In the genomic region with DNA sequence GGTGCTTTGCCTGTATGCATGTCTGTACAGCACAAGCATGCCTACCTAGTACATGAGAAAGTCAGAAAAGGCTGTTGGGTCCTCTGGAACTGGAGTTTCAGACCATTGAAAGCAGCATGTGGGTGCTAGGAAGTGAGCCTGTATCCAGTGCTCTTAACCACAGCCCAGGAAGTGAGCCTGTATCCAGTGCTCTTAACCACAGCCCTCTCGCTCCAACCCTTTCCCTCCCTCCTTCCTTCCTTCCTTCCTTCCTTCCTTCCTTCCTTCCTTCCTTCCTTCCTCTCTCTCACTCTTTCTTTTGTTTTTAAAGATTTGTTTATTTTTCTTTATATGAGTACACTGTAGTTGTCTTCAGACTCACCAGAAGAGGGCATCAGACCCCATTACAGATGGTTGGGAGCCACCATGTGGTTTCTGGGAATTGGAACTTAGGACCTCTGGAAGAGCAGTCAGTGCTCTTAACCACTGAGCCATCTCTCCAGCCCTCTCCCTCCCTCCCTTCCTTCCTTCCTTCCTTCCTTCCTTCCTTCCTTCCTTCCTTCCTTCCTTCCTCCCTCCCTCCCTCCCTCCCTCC, we compare ENCODE assay signal across 22 mouse cellular contexts. TPM values are rescaled to one million over a fixed set of nuclear protein-coding genes. Genes with fewer than 3 reads are reported as not detected.
DNase-seq lines count a peak whose midpoint lies in the region; ATAC-seq and TF ChIP-seq lines count a peak whose summit lies in the region.
"Not testable (repeated sequence)": the region's sequence is repeated elsewhere in the genome, so short reads cannot be mapped to it uniquely, and the experiment has no call there.
"Had no signal": no experiment of that assay in that cellular context is flagged by ENCODE, and none has a peak within 500 bp of the region (broad histone marks: within the 10 kb centered on the region; RNA-seq: fewer than 3 reads in every experiment).

No protein-coding gene starts in this region.

- TF ChIP-seq CTCF in forebrain, postnatal 0 days (IDR thresholded peaks at IDR 0.05; ENCODE audit: low read depth), result peak; percentile 7; the same call in 1 of the 2 replicates
- TF ChIP-seq CTCF in heart, postnatal 0 days (IDR thresholded peaks at IDR 0.05; ENCODE audit: low read depth), result peak; percentile 30
- peak; percentile 67 for TF ChIP-seq CTCF in kidney, postnatal 0 days (IDR thresholded peaks at IDR 0.05; ENCODE audit: low read depth)
- peak; percentile 44 for TF ChIP-seq CTCF in liver, postnatal 0 days (IDR thresholded peaks at IDR 0.05; ENCODE audit: low read depth)

- ATAC-seq in forebrain, postnatal 0 days; heart, postnatal 0 days (ENCODE audit: insufficient read depth, low read depth); kidney, postnatal 0 days (replicated peaks; ENCODE audit: low FRiP score, low read depth); liver, postnatal 0 days: not testable (repeated sequence)
- ATAC-seq in megakaryocyte progenitor cell, adult 5-6 weeks (replicated peaks; ENCODE audit: poor library complexity), result 0 out of 2 replicates have a peak, but pooled peaks have one; percentile 18

- not testable (repeated sequence) for H3K4me1 ChIP-seq in forebrain, postnatal 0 days (ENCODE audit: insufficient read depth); heart, postnatal 0 days (ENCODE audit: control insufficient read depth, insufficient read depth); kidney, postnatal 0 days (replicated peaks; ENCODE audit: insufficient read depth, low read length); liver, postnatal 0 days (ENCODE audit: insufficient read depth)

- not testable (repeated sequence) for H3K9ac ChIP-seq in forebrain, postnatal 0 days; heart, postnatal 0 days (replicated peaks; ENCODE audit: low read depth, low read length); kidney, postnatal 0 days (ENCODE audit: low read depth, low read length); liver, postnatal 0 days (replicated peaks)

- DNase-seq in A20 (ENCODE audit: low read depth, low spot score), result peak; percentile 34
- DNase-seq in forebrain, postnatal 0 days; heart, postnatal 0 days (ENCODE audit: low spot score); kidney, postnatal 0 days (ENCODE audit: low spot score); liver, postnatal 0 days: not testable (repeated sequence)

- TF ChIP-seq EP300 in heart, postnatal 0 days (IDR thresholded peaks at IDR 0.05; ENCODE audit: low read depth); liver, postnatal 0 days (IDR thresholded peaks at IDR 0.05; ENCODE audit: low read depth): not testable (repeated sequence)

- WGBS in forebrain, postnatal 0 days, result 100% methylated on average over 1 of the region's 1 CpGs
- WGBS in heart, postnatal 0 days, result 71% methylated on average over 1 of the region's 1 CpGs
- 65% methylated on average over 1 of the region's 1 CpGs for WGBS in kidney, postnatal 0 days
- WGBS in liver, postnatal 0 days (ENCODE audit: insufficient replicate concordance), result 22% methylated on average over 1 of the region's 1 CpGs

- not testable (repeated sequence) for H3K4me3 ChIP-seq in forebrain, postnatal 0 days (ENCODE audit: low read depth, low read length); heart, postnatal 0 days (ENCODE audit: low read depth, low read length); kidney, postnatal 0 days (replicated peaks; ENCODE audit: low read depth, low read length); liver, postnatal 0 days (ENCODE audit: low read depth, low read length)

- H3K27me3 ChIP-seq in forebrain, postnatal 0 days (ENCODE audit: insufficient read depth, low read length); heart, postnatal 0 days (ENCODE audit: control insufficient read depth, insufficient read depth, low read length); kidney, postnatal 0 days (ENCODE audit: insufficient read depth, low read length); liver, postnatal 0 days (ENCODE audit: insufficient read depth, low read length): not testable (repeated sequence)

- not testable (repeated sequence) for H3K36me3 ChIP-seq in forebrain, postnatal 0 days (ENCODE audit: insufficient read depth); heart, postnatal 0 days (replicated peaks; ENCODE audit: control insufficient read depth, insufficient read depth, low read length); kidney, postnatal 0 days (ENCODE audit: insufficient read depth, low read length); liver, postnatal 0 days (replicated peaks; ENCODE audit: insufficient read depth, low read length)

- H3K4me2 ChIP-seq in forebrain, postnatal 0 days (ENCODE audit: low read depth); heart, postnatal 0 days (ENCODE audit: low read depth, low read length); kidney, postnatal 0 days (ENCODE audit: low read length); liver, postnatal 0 days (ENCODE audit: low read depth, low read length): not testable (repeated sequence)

- not testable (repeated sequence) for H3K27ac ChIP-seq in forebrain, postnatal 0 days (ENCODE audit: low read depth, low read length); heart, postnatal 0 days (ENCODE audit: low read depth); kidney, postnatal 0 days; liver, postnatal 0 days (ENCODE audit: low read depth)

- not testable (repeated sequence) for H3K9me3 ChIP-seq in forebrain, postnatal 0 days (ENCODE audit: low read length); heart, postnatal 0 days (replicated peaks; ENCODE audit: control insufficient read depth, low read length); kidney, postnatal 0 days (replicated peaks; ENCODE audit: low read length); liver, postnatal 0 days (ENCODE audit: low read length)

RNA-seq across cellular contexts. Expression of a gene that starts 5.4 kb away (rescaled TPM):
- total RNA-seq in forebrain, postnatal 0 days (2014; rRNA removed), result not detected in 2 replicates
- polyA plus RNA-seq in forebrain, postnatal 0 days (2015; fragmentation: Nextera tagmentation; extraction: Ambion mirVana), result not detected in 2 replicates
- not detected in 2 replicates for total RNA-seq in heart, postnatal 0 days (2014; rRNA removed; ENCODE audit: low replicate concordance)
- not detected in 2 replicates for polyA plus RNA-seq in heart, postnatal 0 days (2015; fragmentation: Nextera tagmentation; extraction: Ambion mirVana)
- not detected in 2 replicates for polyA plus RNA-seq in kidney, postnatal 0 days (2015; fragmentation: Nextera tagmentation; extraction: Ambion mirVana)
- not detected in 2 replicates for polyA plus RNA-seq in liver, postnatal 0 days (2015; fragmentation: Nextera tagmentation; extraction: Ambion mirVana)
- not detected in 2 replicates for total RNA-seq in megakaryocyte progenitor cell, adult 5-6 weeks (2015)
- not detected in 2 replicates for total RNA-seq in megakaryocyte progenitor cell, adult 5-6 weeks (2017)
- total RNA-seq: adrenal gland, adult 18-20 months; adrenal gland, postnatal 14 days; gastrocnemius, adult 8-10 months; gastrocnemius, postnatal 36 days; heart, adult 18-20 months; heart, postnatal 25 days had no signal
- polyA plus RNA-seq: activated CD4-positive, CD25-positive, alpha-beta regulatory T cell, adult 4 months; C2C12; embryonic facial prominence, embryonic 10.5 days; embryonic facial prominence, embryonic 14.5 days; forebrain, embryonic 13.5 days; heart, embryonic 11.5 days; heart, embryonic 15.5 days; hindbrain, embryonic 10.5 days; hindbrain, embryonic 14.5 days; Patski had no signal

RNA-seq across cellular contexts. Expression of a gene that starts 5.4 kb away (rescaled TPM):
- total RNA-seq in forebrain, postnatal 0 days (2014; rRNA removed), result 0.15 TPM in 1 of 2 replicates, not detected in the other
- 0.30 and 0.58 TPM in 2 replicates for polyA plus RNA-seq in forebrain, postnatal 0 days (2015; fragmentation: Nextera tagmentation; extraction: Ambion mirVana)
- total RNA-seq in heart, postnatal 0 days (2014; rRNA removed; ENCODE audit: low replicate concordance), result not detected in 2 replicates
- polyA plus RNA-seq in heart, postnatal 0 days (2015; fragmentation: Nextera tagmentation; extraction: Ambion mirVana), result not detected in 2 replicates
- not detected in 2 replicates for polyA plus RNA-seq in kidney, postnatal 0 days (2015; fragmentation: Nextera tagmentation; extraction: Ambion mirVana)
- polyA plus RNA-seq in liver, postnatal 0 days (2015; fragmentation: Nextera tagmentation; extraction: Ambion mirVana), result not detected in 2 replicates
- not detected in 2 replicates for total RNA-seq in megakaryocyte progenitor cell, adult 5-6 weeks (2015)
- total RNA-seq in megakaryocyte progenitor cell, adult 5-6 weeks (2017), result 0.30 TPM in 1 of 2 replicates, not detected in the other
- total RNA-seq: adrenal gland, adult 18-20 months; adrenal gland, postnatal 14 days; gastrocnemius, adult 8-10 months; gastrocnemius, postnatal 36 days; heart, adult 18-20 months; heart, postnatal 25 days had no signal
- polyA plus RNA-seq: activated CD4-positive, CD25-positive, alpha-beta regulatory T cell, adult 4 months had no signal

RNA-seq across cellular contexts. Expression of a gene that starts 17.9 kb away (rescaled TPM):
- 3.5 and 7.3 TPM in 2 replicates for total RNA-seq in forebrain, postnatal 0 days (2014; rRNA removed)
- 3.9 and 4.0 TPM in 2 replicates for polyA plus RNA-seq in forebrain, postnatal 0 days (2015; fragmentation: Nextera tagmentation; extraction: Ambion mirVana)
- total RNA-seq in heart, postnatal 0 days (2014; rRNA removed; ENCODE audit: low replicate concordance), result 19.0 and 23.8 TPM in 2 replicates
- polyA plus RNA-seq in heart, postnatal 0 days (2015; fragmentation: Nextera tagmentation; extraction: Ambion mirVana), result 4.8 and 5.4 TPM in 2 replicates
- 11.8 TPM in 2 replicates for polyA plus RNA-seq in kidney, postnatal 0 days (2015; fragmentation: Nextera tagmentation; extraction: Ambion mirVana)
- 5.5 and 5.7 TPM in 2 replicates for polyA plus RNA-seq in liver, postnatal 0 days (2015; fragmentation: Nextera tagmentation; extraction: Ambion mirVana)
- 40.3 and 41.8 TPM in 2 replicates for total RNA-seq in megakaryocyte progenitor cell, adult 5-6 weeks (2015)
- 12.3 and 15.5 TPM in 2 replicates for total RNA-seq in megakaryocyte progenitor cell, adult 5-6 weeks (2017)

RNA-seq across cellular contexts. Expression of a gene that starts 18.0 kb away (rescaled TPM):
- 21.5 and 32.1 TPM in 2 replicates for total RNA-seq in forebrain, postnatal 0 days (2014; rRNA removed)
- 67.8 and 69.0 TPM in 2 replicates for polyA plus RNA-seq in forebrain, postnatal 0 days (2015; fragmentation: Nextera tagmentation; extraction: Ambion mirVana)
- 10.9 and 22.6 TPM in 2 replicates for total RNA-seq in heart, postnatal 0 days (2014; rRNA removed; ENCODE audit: low replicate concordance)
- 34.7 and 39.3 TPM in 2 replicates for polyA plus RNA-seq in heart, postnatal 0 days (2015; fragmentation: Nextera tagmentation; extraction: Ambion mirVana)
- 68.3 and 73.9 TPM in 2 replicates for polyA plus RNA-seq in kidney, postnatal 0 days (2015; fragmentation: Nextera tagmentation; extraction: Ambion mirVana)
- 30.0 and 31.3 TPM in 2 replicates for polyA plus RNA-seq in liver, postnatal 0 days (2015; fragmentation: Nextera tagmentation; extraction: Ambion mirVana)
- total RNA-seq in megakaryocyte progenitor cell, adult 5-6 weeks (2015), result 53.5 and 71.5 TPM in 2 replicates
- 47.8 and 54.8 TPM in 2 replicates for total RNA-seq in megakaryocyte progenitor cell, adult 5-6 weeks (2017)

RNA-seq across cellular contexts. Expression of a gene that starts 18.4 kb away (rescaled TPM):
- 7.1 and 8.5 TPM in 2 replicates for total RNA-seq in forebrain, postnatal 0 days (2014; rRNA removed)
- polyA plus RNA-seq in forebrain, postnatal 0 days (2015; fragmentation: Nextera tagmentation; extraction: Ambion mirVana), result 5.5 and 7.4 TPM in 2 replicates
- 0.85 and 8.2 TPM in 2 replicates for total RNA-seq in heart, postnatal 0 days (2014; rRNA removed; ENCODE audit: low replicate concordance)
- 1.6 and 2.2 TPM in 2 replicates for polyA plus RNA-seq in heart, postnatal 0 days (2015; fragmentation: Nextera tagmentation; extraction: Ambion mirVana)
- 21.2 and 23.5 TPM in 2 replicates for polyA plus RNA-seq in kidney, postnatal 0 days (2015; fragmentation: Nextera tagmentation; extraction: Ambion mirVana)
- polyA plus RNA-seq in liver, postnatal 0 days (2015; fragmentation: Nextera tagmentation; extraction: Ambion mirVana), result 0.42 and 0.45 TPM in 2 replicates
- total RNA-seq in megakaryocyte progenitor cell, adult 5-6 weeks (2015), result not detected in 2 replicates
- total RNA-seq in megakaryocyte progenitor cell, adult 5-6 weeks (2017), result not detected in 2 replicates

Comparison
In these comparisons a context has a peak if more than half of its experiments do, and no peak if none do; other contexts are left out.
1. CTCF ChIP-seq: peak in every context shown above with its lines; median percentile 67 in kidney, postnatal 0 days; 44 in liver, postnatal 0 days; 30 in heart, postnatal 0 days; 7 in forebrain, postnatal 0 days.